Mouse (Mus musculus) lung, postnatal 10 days (tissue): ENCODE measurements around the gene Cfap44.
"Not testable (repeated sequence)": the region's sequence is repeated elsewhere in the genome, so short reads cannot be mapped to it uniquely, and the experiment has no call there.

Experiments used
- DNase-seq: peaks from one replicate; pipeline ENCODE4 v3.0.0; 2021

Cfap44 gene

DNA sequence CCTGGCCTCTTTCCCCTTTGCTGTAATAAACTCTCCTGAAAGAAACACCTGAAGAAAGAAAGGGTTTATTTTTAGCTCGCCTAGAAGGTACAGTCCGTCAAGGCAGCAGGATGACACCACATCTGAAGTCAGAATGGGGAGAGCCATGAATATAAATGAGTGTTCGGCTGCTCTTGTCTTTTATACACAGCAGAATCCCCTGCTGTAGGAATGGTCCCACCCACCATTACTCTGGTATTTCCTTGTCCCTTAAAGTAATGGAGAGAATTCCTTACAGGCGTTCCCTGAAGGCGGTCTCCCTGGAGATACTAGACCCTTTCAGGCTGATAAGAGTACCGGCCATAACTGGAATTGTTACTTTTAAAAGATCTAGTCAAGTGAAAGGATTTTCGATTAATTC lies 35.4 kb downstream of the Cfap44 start:
- DNase-seq, result no peak

DNA sequence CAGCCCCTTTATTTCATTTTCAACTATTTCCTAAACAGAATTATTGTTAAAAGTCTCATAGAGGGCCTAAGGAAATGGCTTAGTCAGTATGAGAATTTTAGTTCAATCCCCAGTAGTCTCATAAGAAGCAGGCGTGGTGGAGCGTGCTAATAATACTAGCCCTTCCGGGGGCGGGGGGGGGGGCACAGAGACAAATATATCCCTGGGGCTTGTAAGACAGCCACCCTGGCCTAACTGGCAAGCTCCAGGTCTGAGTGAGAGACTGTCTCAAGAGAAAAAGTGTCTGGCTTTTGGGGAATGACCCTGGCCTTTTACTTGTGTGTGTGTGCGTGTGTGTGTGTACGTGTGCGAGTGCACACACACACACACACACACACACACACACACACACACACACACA lies 40.3 kb downstream of the Cfap44 start:
- no peak for DNase-seq

GRCm38 (mm10) chr16:44435481-44435880 lies 40.9 kb downstream of the Cfap44 start:
- no peak for DNase-seq

GRCm38 (mm10) chr16:44441913-44442312 lies 47.3 kb downstream of the Cfap44 start:
- DNase-seq, result not testable (repeated sequence)

DNA sequence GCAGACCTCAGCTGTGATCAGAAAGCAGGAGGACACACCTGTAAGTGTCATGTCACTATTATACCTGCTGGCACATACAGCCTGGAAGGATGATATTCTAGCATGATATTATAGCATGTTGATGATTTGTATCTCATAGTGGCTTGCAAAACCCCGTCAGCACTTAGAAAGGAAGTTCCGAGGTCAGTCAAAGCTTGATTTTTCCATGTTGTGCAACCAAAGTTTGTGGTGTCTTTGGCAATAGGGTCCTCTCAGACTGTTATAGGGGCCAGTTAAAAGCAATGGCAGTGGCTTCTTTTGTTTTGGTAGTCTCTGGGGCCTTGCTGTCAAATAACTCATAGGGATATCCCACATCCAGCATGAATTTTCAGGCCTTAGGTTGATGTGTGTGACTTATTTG lies 63.3 kb downstream of the Cfap44 start:
- DNase-seq, result no peak

DNA sequence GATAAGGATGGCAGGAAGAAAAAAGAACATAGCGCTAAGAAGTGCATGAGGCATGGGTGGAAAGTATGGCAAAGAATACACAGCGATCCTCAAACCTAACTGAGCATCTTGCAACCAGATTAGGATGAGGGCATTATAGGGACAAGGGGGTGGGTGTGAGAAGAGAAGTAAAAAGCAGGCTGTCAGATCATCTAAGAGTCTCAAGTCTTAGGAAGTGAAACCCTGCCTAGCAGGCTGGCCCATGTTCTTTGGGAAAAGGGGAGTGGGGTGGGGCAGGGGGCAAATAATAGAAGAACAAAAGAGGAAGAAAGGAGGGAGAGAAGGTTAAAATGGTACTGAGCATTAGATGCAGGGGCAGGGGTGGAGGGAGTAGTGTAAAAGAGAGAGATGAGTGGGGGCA lies 64.2 kb downstream of the Cfap44 start:
- DNase-seq, result no peak

DNA sequence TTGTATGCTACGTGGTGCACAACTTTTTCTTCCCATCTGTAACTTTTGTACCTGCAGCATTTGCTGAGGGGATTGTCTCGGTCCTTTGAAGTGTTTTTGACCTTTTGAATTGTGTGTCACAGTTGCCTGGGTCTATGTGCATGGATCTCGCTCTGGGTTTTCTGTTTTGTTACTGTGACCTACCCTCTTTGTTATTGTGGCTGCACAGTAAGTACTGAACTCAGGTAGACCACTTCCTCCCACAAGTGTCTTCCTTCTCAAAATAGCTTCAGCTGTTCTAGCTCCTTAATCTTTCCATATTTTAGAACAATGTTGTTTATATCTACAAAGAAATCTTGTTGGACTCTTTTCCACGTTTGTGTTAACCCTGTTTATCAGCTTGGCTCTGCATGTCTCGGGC lies 66.3 kb downstream of the Cfap44 start:
- no peak for DNase-seq

DNA sequence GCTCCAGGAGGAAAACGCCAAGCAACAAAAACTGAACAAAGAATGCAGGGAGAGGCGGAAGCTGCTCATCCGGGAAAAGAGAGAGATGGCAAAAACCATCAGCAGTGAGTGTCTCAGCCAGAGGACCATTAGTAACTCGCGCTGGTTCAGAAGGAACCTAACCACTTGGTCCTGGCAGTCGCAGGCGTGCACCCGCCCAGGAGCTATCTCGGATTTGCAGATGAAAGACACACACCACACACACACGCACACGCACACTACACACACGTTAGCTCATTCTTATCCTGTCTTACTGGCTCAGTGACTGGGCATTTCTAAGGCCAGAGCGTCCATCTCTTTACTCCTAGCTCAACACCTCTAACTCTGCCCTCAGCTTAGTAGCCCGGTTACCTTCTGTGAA lies 80.7 kb downstream of the Cfap44 start:
- DNase-seq, result no peak

- no peak for DNase-seq
Observed at GRCm38 (mm10) chr16:44475682-44476375, 81.2 kb downstream of the Cfap44 start.

GRCm38 (mm10) chr16:44478767-44479166 lies 84.2 kb downstream of the Cfap44 start:
- DNase-seq, result no peak

DNA sequence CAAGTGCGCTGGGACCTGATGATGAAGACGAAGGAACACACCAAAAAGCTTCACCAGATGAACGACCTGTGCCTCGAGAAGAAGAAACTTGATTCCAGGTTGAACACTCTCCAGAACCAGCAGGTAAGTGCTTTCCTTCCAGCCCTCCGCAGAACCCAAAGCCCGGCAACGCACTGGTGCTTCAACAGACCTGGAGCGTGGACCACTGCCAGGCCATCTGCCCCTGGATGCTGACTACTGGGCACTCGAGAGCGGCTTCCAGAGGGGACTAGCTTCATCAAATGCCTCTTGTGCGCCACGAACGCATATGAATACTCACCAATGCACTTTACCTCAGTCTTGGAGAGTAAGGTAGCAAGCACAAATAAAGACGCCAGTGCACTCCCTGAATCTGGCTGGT lies 85.3 kb downstream of the Cfap44 start:
- no peak for DNase-seq

DNA sequence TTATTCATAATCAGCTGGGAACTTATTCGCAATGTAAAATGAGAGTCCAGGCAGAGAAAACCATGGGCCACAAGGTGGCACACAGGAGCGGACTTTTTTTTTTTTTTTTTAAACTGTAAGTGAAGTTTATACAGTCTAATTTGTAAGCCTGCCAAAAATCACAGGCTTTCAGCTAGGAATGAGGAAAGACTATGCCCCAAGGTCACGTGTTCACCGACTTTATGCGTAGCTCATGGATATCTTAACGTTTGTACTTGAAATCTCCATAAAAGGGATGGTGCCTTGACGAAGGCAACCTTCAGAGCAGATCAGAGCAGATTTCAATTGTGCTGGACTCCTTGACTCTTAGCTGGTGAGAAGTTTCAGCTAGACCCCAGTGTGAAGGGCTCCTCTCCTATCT lies 86.0 kb downstream of the Cfap44 start:
- DNase-seq, result peak; percentile 65

DNA sequence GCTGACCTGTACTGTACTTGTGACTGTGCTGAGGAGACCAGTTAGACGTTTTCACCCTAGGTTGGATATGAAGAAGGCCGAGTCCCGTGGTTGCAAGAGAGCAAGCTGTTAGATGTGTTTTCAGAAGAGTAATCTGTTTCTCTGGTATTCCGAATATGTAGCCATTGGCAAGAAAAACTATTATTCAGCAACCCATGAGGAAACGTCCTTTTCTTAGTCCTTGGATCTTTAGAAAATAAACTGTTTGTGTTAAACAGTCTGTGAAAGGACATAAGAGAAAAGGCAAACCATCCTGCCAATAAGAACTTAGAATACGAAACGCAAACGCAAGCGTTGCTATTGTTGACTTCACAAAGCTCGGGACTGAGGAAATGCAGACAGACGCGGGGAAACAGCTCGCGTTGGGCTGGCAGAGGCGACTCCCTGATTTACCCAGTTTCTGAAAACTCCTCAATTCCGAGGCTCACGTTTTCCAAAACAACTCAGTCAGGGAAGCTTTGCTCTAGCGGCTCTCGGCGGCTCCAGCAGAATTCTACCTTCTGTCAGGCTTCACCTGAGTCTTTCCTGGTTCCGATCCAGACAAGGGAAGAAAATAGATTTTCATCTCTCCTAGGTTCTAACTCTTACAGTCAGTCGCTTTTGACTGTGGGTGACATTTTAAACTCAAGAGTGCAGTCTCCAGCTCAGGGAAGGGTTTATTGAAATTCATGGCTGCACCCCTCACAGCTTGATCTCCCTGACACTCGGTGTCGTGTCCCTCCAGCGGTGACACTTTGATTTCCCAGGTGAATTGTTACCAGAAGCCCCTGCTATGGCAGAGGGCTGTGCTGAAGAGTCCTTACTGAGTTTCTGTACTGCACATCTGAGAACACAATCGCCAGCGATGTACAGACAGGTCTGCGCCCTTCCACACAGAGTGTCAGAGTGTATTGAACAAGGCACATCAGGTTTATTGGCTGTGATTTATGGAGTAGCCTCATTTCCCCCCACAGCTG lies 87.3 kb downstream of the Cfap44 start:
- peak; percentile 34 for DNase-seq

DNA sequence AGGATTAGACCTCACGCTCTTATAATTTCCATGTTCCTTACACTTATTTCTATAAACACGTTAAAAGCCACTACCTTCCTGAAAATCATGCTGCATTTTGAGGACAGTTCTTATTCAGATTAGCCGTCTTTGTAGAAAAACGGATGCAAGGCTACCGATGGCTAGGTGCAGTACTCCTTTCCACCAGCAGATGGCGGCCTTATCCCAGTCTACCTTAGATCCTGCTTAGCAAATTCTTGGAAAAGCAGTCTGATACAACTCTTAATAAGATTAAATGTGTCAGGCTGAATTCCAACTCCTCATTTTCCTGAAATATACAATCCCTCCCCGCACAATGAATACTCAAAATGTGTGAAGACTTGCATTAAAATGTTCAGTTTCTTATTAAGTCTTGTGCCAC lies 89.5 kb downstream of the Cfap44 start:
- peak; percentile 86 for DNase-seq

- no peak for DNase-seq
Observed at GRCm38 (mm10) chr16:44484831-44485230, 90.2 kb downstream of the Cfap44 start.

DNA sequence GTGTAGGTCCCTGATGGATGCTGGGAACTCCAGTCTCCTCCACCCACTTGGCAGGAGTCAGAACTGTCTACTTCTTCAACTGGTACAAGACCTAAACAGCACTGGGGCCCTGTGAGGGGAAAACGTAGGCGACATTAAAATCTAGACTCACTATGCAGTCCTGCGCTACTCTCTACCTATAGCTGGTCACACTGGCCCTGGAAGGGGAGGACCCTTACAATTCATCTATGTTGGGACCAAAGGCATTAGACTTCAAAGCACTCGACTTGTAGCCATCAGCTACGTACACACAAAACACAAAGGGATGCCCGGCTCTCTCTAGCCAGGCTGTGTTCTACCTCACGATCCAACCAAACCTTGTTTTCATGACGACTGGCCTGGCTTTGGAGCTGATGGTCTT lies 91.1 kb downstream of the Cfap44 start:
- DNase-seq, result no peak

- no peak for DNase-seq
Observed at GRCm38 (mm10) chr16:44486612-44487011, 92.0 kb downstream of the Cfap44 start.

- no peak for DNase-seq
Observed at GRCm38 (mm10) chr16:44487194-44487593, 92.6 kb downstream of the Cfap44 start.

GRCm38 (mm10) chr16:44491051-44491450 lies 96.5 kb downstream of the Cfap44 start:
- no peak for DNase-seq

- no peak for DNase-seq
Observed at GRCm38 (mm10) chr16:44492151-44492550, 97.6 kb downstream of the Cfap44 start.

DNA sequence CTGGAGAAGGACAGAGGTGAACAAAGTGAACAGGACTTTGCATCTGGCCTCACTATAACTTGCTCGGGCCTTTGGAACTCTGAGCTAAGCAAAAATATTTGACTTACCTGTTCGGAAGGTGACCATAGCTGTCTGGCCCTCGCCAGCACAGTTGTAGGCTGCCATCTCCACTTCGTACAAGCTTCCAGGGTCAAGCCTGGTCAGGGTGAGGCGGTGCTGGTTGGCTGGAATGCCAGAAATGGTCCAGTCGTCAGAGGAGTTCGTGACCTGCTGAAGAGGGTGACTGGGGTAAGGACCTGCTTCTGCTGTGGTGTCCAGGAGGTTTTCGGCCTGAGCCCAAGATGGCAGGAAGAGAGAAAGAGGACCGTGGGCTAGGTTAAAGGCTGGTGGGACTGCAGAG lies 98.1 kb downstream of the Cfap44 start:
- no peak for DNase-seq

DNA sequence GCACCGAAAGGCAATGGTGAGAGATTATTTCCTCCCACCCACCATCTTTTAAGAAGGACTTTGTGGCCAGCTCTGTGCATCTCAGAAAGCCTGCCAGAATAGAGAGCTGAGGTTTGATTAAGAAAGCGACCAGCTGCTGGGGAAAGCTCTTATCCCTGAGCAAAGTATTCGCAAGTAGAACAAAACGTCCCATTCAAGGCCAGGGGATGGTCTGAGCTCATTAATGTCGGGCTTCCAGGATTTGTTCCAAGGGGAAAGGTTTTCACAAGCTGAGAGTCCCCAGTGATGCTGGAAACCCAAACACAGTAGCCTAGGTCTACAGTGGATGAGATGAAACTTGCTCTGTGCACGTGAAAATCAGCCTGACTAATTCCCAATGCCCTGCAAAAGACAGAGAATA lies 99.3 kb downstream of the Cfap44 start:
- DNase-seq, result peak; percentile 65

- DNase-seq, result no peak
Observed at GRCm38 (mm10) chr16:44494441-44495108, 100.0 kb downstream of the Cfap44 start.
